Mouse (Mus musculus) midbrain, postnatal 0 days (tissue): ENCODE results near the gene Nme9. TPM values are rescaled to one million over a fixed set of nuclear protein-coding genes. Genes with fewer than 3 reads are reported as not detected.

Experiments used
- ATAC-seq: fragments of 200-750 bp; cut with Nextera tagmentation; 2 replicates; pipeline ENCODE4 v1.8.0; 2017; ENCODE audit warnings: moderate number of reproducible peaks, mild to moderate bottlenecking, moderate TSS enrichment, moderate library complexity; ENCODE audit not compliant: low FRiP score
- DNase-seq: peaks from one replicate; pipeline ENCODE4 v3.0.0-alpha.2; 2015; ENCODE audit warnings: low spot score
- H3K27ac ChIP-seq: fragments of 300-500 bp; sonication (generic); 2 replicates; pipeline ENCODE4 v1.5.1; 2014; ENCODE audit warnings: low read depth, mild to moderate bottlenecking, low read length, mixed read lengths
- H3K27me3 ChIP-seq: fragments of 300-500 bp; sonication (generic); 2 replicates; pipeline ENCODE4 v1.6.1; 2014; ENCODE audit warnings: low read length, control low read depth, mixed read lengths; ENCODE audit not compliant: insufficient read depth
- H3K36me3 ChIP-seq: fragments of 300-500 bp; sonication (generic); 2 replicates; pipeline ENCODE4 v1.6.1; 2014; ENCODE audit warnings: low read length, control low read depth, mixed read lengths; ENCODE audit not compliant: insufficient read depth
- H3K4me1 ChIP-seq: fragments of 300-500 bp; sonication (generic); 2 replicates; pipeline ENCODE4 v1.6.1; 2014; ENCODE audit warnings: mild to moderate bottlenecking, control low read depth, antibody characterized with exemption, low read length, mixed read lengths; ENCODE audit not compliant: insufficient read depth
- H3K4me2 ChIP-seq: fragments of 300-500 bp; sonication (generic); 2 replicates; pipeline ENCODE4 v1.6.1; 2014; ENCODE audit warnings: low read depth, mild to moderate bottlenecking, low read length, mixed read lengths; ENCODE audit not compliant: poor library complexity, severe bottlenecking
- H3K4me3 ChIP-seq: fragments of 300-500 bp; sonication (generic); 2 replicates; pipeline ENCODE4 v1.5.1; 2014; ENCODE audit warnings: low read depth, mild to moderate bottlenecking, low read length, moderate library complexity
- H3K9ac ChIP-seq: fragments of 300-500 bp; sonication (generic); replicated peaks from 2 replicates; pipeline ENCODE4 v1.6.1; 2014; ENCODE audit warnings: mild to moderate bottlenecking, low read length, moderate library complexity, mixed read lengths; ENCODE audit not compliant: poor library complexity, severe bottlenecking
- H3K9me3 ChIP-seq: fragments of 300-500 bp; sonication (generic); 2 replicates; pipeline ENCODE4 v1.6.1; 2016; ENCODE audit warnings: low read length, control low read depth
- CTCF ChIP-seq: IDR thresholded peaks from 2 replicates; pipeline ENCODE4 v1.5.1; 2016; ENCODE audit warnings: antibody characterized with exemption, mild to moderate bottlenecking
- WGBS: fragments of 180-500 bp; shearing (Covaris S2); extraction: QIAGEN DNeasy Blood & Tissue Kit; methylation state at CpG from one replicate; pipeline ENCODE4 v1.1.7; 2014; 5-methylcytosine and 5-hydroxymethylcytosine counted together
- polyA plus RNA-seq: library from polyadenylated mRNA; unstranded; fragments of >200 nt; fragmentation: Nextera tagmentation; extraction: Ambion mirVana; gene quantifications from 2 replicates; pipeline ENCODE4 v1.2.1, GENCODE M21; 2015
- total RNA-seq: library from RNA; depleted of rRNA; stranded (reverse); fragments of >200 nt; gene quantifications from 2 replicates; pipeline ENCODE4 v1.2.3, GENCODE M21; 2014

Gene Nme9
- total and polyA plus RNA-seq, 2 experiments from 2014 or later, result 0.72 to 1.2 TPM

- TF ChIP-seq CTCF, result peak; percentile 22; the same call in 1 of the 2 replicates
- H3K4me1 ChIP-seq, result 0 out of 2 replicates have a peak, but pooled peaks cover 2% of the 10 kb centered on the region
- H3K9ac ChIP-seq, result no peak overlapping the region
- no peaks in the 10 kb centered on the region for H3K27me3 ChIP-seq
- DNase-seq (no peak), ATAC-seq (no peak)
- peaks cover 2% of the 10 kb centered on the region; the same call in 1 of the 2 replicates for H3K36me3 ChIP-seq
- no peaks in the 10 kb centered on the region for H3K9me3 ChIP-seq
- no peak overlapping the region for H3K4me2 ChIP-seq
- H3K4me3 ChIP-seq, result no peak overlapping the region
- WGBS, result 70% methylated on average over 8 of the region's 8 CpGs
- no peak overlapping the region for H3K27ac ChIP-seq
These were observed 18.5 kb downstream of the Nme9 start for GRCm38 (mm10) chr9:99469681-99470273.

GRCm38 (mm10) chr9:99470347-99471092 lies 19.2 kb downstream of the Nme9 start:
- no peak overlapping the region for H3K4me2 ChIP-seq
- H3K4me1 ChIP-seq, result 0 out of 2 replicates have a peak, but pooled peaks cover 2% of the 10 kb centered on the region
- peaks cover 2% of the 10 kb centered on the region; the same call in 1 of the 2 replicates for H3K36me3 ChIP-seq
- H3K27ac ChIP-seq, result no peak overlapping the region
- no peak for TF ChIP-seq CTCF
- H3K9me3 ChIP-seq, result no peaks in the 10 kb centered on the region
- 64% methylated on average over 16 of the region's 16 CpGs for WGBS
- H3K4me3 ChIP-seq, result no peak overlapping the region
- no peaks in the 10 kb centered on the region for H3K27me3 ChIP-seq
- DNase-seq (no peak), ATAC-seq (no peak)
- no peak overlapping the region for H3K9ac ChIP-seq

- no peak overlapping the region for H3K27ac ChIP-seq
- H3K4me3 ChIP-seq, result no peak overlapping the region
- H3K4me1 ChIP-seq, result 0 out of 2 replicates have a peak, but pooled peaks cover 2% of the 10 kb centered on the region
- H3K9me3 ChIP-seq, result no peaks in the 10 kb centered on the region
- no peak overlapping the region for H3K4me2 ChIP-seq
- peaks cover 2% of the 10 kb centered on the region; the same call in 1 of the 2 replicates for H3K36me3 ChIP-seq
- no peak overlapping the region for H3K9ac ChIP-seq
- H3K27me3 ChIP-seq, result no peaks in the 10 kb centered on the region
- WGBS, result 88% methylated on average over 7 of the region's 7 CpGs
- ATAC-seq, result no peak
- no peak for TF ChIP-seq CTCF
- no peak for DNase-seq
These were observed 20.1 kb downstream of the Nme9 start for GRCm38 (mm10) chr9:99471334-99471733.

GRCm38 (mm10) chr9:99479181-99479711 lies 28.0 kb downstream of the Nme9 start:
- Histone ChIP-seq H3K9ac (no peak overlapping the region), H3K4me1 (0 out of 2 replicates have a peak, but pooled peaks cover 3% of the 10 kb centered on the region), H3K4me3 (no peak overlapping the region), H3K4me2 (no peak overlapping the region), H3K36me3 (peaks cover 12% of the 10 kb centered on the region), H3K27me3 (no peaks in the 10 kb centered on the region), H3K9me3 (no peaks in the 10 kb centered on the region), H3K27ac (no peak overlapping the region)
- 70% methylated on average over 9 of the region's 9 CpGs for WGBS
- TF ChIP-seq CTCF, result no peak
- ATAC-seq, result no peak
- DNase-seq, result peak; percentile 19

GRCm38 (mm10) chr9:99480764-99481163 lies 29.5 kb downstream of the Nme9 start:
- Histone ChIP-seq H3K27ac (no peak overlapping the region), H3K4me1 (0 out of 2 replicates have a peak, but pooled peaks cover 3% of the 10 kb centered on the region), H3K4me3 (no peak overlapping the region), H3K36me3 (peaks cover 15% of the 10 kb centered on the region), H3K9ac (no peak overlapping the region), H3K4me2 (no peak overlapping the region), H3K9me3 (no peaks in the 10 kb centered on the region), H3K27me3 (no peaks in the 10 kb centered on the region)
- 90% methylated on average over 4 of the region's 4 CpGs for WGBS
- TF ChIP-seq CTCF, result no peak
- no peak for ATAC-seq
- peak; percentile 72 for DNase-seq

GRCm38 (mm10) chr9:99483191-99483590 lies 31.9 kb downstream of the Nme9 start:
- H3K4me3 ChIP-seq, result no peak overlapping the region
- peaks cover 31% of the 10 kb centered on the region for H3K36me3 ChIP-seq
- no peak overlapping the region for H3K9ac ChIP-seq
- 0 out of 2 replicates have a peak, but pooled peaks cover 3% of the 10 kb centered on the region for H3K4me1 ChIP-seq
- DNase-seq (no peak), ATAC-seq (no peak)
- no peak overlapping the region for H3K4me2 ChIP-seq
- no peak overlapping the region for H3K27ac ChIP-seq
- H3K27me3 ChIP-seq, result no peaks in the 10 kb centered on the region
- no peaks in the 10 kb centered on the region for H3K9me3 ChIP-seq
- WGBS, result 93% methylated on average over 4 of the region's 4 CpGs
- no peak for TF ChIP-seq CTCF
